Mouse (Mus musculus) embryonic stem cell, embryonic (primary cell): ENCODE results near the gene Cep295.
"Not testable (repeated sequence)": the region's sequence is repeated elsewhere in the genome, so short reads cannot be mapped to it uniquely, and the experiment has no call there.

Experiments
- CTCF ChIA-PET, 4 experiments: fragments of 300-600 bp in 2 of 4; fragments of 350-600 bp in 2 of 4; sonication (Branson Sonifier 250); formaldehyde crosslinking; loops; one replicate each; lab custom pipeline; 2022; ENCODE audit warnings: inconsistent platforms in 2 of 4; lab: Charles Lee
- POLR2A ChIA-PET, 4 experiments: fragments of 300-600 bp in 2 of 4; fragments of 350-600 bp in 2 of 4; sonication (Branson Sonifier 250); formaldehyde crosslinking; loops; one replicate each; lab custom pipeline; 2022; ENCODE audit warnings: antibody characterized with exemption in 4 of 4, inconsistent platforms in 1 of 4; lab: Charles Lee

Gene Cep295

GRCm38 (mm10) chr9:15357484-15358275, at the start of gene Cep295:
Gene Cep295, minus strand, starts transcription at chr9:15357788.
- CTCF ChIA-PET = interaction anchor here in 2 of 4 experiments (0.6 to 1.0 kb wide), 8 partner anchors 8 to 1167 kb away, joined by 3 to 12 read pairs (median 3); no protein-coding TSS in a partner anchor
- POLR2A ChIA-PET = interaction anchor here (0.6 to 2.0 kb wide), 66 partner anchors 8 to 1531 kb away, joined by 3 to 50 read pairs (median 4); partner anchors contain the start of genes 4931406C07Rik (in 3 of the 4), Med17 (in 3 of the 4), Taf1d (in 3 of the 4) and Cep57 (in 1 of the 4)

- ChIA-PET CTCF (interaction anchor here in 1 of 4 experiments (0.7 kb wide), 1 partner anchor 863 kb away, joined by 3 read pairs; no protein-coding TSS in a partner anchor), POLR2A (interaction anchor here in 1 of 4 experiments (0.8 kb wide), 1 partner anchor 40 kb away, joined by 3 read pairs; the partner anchor contains the start of gene Cep295)
Measured at GRCm38 (mm10) chr9:15397591-15397990, 40.0 kb upstream of the Cep295 start.

DNA sequence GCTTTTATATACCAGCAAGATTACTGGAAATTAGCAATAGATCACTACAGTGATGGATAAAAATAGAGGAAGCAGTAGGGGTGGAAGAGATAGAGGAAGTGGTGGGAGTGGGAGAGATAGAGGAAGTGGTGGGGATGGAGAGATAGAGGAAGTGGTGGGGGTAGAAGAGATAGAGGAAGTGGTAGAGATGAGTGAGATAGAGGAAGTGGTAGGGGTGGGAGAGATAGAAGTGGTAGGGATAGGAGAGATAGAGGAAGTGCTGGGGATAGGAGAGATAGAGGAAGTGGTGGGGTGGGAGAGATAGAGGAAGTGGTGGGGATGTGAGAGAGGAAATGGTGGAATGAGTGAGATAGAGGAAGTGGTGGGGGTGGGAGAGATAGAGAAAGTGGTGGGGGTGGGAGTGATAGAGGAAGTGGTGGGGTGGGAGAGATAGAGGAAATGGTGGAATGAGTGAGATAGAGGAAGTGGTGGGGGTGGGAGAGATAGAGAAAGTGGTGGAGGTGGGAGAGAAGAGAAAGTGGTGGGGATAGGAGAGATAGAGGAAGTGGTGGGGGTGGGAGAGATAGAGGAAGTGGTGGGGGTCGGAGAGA, 37.9 kb upstream of the Cep295 start:
- POLR2A ChIA-PET = no interaction called here
- CTCF ChIA-PET = interaction anchor here in 1 of 4 experiments (0.6 kb wide), 1 partner anchor 367 kb away, joined by 3 read pairs; no protein-coding TSS in a partner anchor

DNA sequence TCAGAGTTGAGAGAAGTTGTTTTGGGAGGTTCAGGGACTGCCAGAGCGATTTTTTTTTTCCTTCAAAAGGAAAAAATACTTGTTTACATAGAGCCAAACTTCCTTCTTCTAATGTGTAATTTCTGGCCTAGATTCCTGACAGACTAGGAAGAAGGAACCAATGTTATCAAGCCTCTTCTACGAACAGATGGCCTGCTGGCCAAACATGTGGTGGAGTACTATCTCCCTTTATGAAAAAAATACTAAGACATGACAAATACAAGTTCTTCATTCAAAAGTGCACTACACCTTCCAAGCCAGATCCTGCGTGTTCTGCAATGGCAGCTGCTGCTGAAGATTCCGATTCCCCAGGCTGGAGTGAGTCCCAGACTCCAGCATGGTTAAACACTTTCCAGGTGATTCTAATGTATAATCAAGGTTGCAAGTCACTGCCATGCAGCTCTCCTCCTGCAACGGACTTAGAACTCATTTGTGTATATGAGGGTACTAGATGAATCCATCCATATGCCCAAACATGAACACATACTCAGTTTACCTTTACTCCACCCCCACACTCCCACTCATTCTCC, 29.6 kb upstream of the Cep295 start:
- POLR2A ChIA-PET = interaction anchor here in 1 of 4 experiments (0.6 kb wide), 1 partner anchor 291 kb away, joined by 3 read pairs; no protein-coding TSS in a partner anchor
- CTCF ChIA-PET = no interaction called here

- ChIA-PET POLR2A (no interaction called here), CTCF (no interaction called here)
Measured at GRCm38 (mm10) chr9:15384266-15384665, 26.7 kb upstream of the Cep295 start.

DNA sequence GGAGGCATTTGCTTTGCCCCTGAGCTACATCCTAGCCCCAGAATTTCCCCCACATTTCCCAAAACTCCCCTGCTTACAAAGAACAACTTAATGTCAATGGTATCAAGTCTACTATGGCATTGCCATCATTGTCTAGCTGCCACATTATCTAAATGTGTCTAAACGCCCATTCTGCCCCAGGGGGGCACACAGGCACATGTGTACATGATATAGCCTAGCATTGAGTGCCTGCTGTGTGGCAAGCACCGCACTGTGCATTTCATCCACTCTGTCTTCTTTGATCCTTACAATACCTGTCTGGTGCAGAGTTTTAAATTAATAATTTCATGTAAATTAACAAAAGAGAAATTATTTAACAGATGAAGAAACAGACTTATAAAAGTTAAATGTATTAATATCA, 8.7 kb upstream of the Cep295 start:
- POLR2A ChIA-PET = interaction anchor here in 3 of 4 experiments (0.9 to 1.5 kb wide), 4 partner anchors 9 to 60 kb away, joined by 3 to 6 read pairs (median 4); partner anchors contain the start of genes Cep295 (in 3 of the 3), 4931406C07Rik (in 1 of the 3) and Taf1d (in 1 of the 3)

GRCm38 (mm10) chr9:15365856-15366255, 8.3 kb upstream of the Cep295 start:
- POLR2A ChIA-PET = interaction anchor here in 3 of 4 experiments (0.9 to 1.5 kb wide), 4 partner anchors 8 to 60 kb away, joined by 3 to 6 read pairs (median 4); partner anchors contain the start of genes Cep295 (in 3 of the 3), 4931406C07Rik (in 1 of the 3) and Taf1d (in 1 of the 3)

More for the DNA sequence above, 8.7 kb upstream of the Cep295 start:
- CTCF ChIA-PET = interaction anchor here in 3 of 4 experiments (0.5 to 1.3 kb wide), 7 partner anchors 9 to 514 kb away, joined by 3 to 7 read pairs (median 3); partner anchors contain the start of gene Cep295 (in 1 of the 3)

DNA sequence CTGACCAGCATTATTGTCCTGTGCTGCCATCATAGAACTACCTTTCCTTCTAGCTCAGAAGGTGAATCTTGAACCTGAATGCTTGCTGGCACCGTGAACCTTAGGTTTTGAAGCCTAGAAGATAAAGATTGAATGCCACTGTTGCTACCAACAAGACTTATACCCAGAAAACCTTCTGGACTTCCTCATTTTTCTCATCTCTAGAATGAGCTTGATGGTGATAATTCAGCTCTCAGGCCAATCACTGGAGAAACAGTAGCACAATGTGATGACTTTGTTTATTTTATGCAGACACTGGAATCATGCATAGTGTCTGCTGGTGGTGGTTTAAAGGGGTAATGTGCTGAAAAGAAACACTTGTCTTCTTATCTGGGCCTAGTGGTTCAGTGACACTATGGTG, 7.3 kb upstream of the Cep295 start:
- CTCF ChIA-PET = interaction anchor here in 1 of 4 experiments (0.6 kb wide), 1 partner anchor 854 kb away, joined by 3 read pairs; no protein-coding TSS in a partner anchor
- POLR2A ChIA-PET = interaction anchor here in 1 of 4 experiments (1.2 kb wide), 1 partner anchor 11 kb away, joined by 3 read pairs; no protein-coding TSS in a partner anchor

More at GRCm38 (mm10) chr9:15365856-15366255, 8.3 kb upstream of the Cep295 start:
- CTCF ChIA-PET = interaction anchor here in 3 of 4 experiments (0.5 to 1.3 kb wide), 7 partner anchors 8 to 514 kb away, joined by 3 to 7 read pairs (median 3); partner anchors contain the start of gene Cep295 (in 1 of the 3)

DNA sequence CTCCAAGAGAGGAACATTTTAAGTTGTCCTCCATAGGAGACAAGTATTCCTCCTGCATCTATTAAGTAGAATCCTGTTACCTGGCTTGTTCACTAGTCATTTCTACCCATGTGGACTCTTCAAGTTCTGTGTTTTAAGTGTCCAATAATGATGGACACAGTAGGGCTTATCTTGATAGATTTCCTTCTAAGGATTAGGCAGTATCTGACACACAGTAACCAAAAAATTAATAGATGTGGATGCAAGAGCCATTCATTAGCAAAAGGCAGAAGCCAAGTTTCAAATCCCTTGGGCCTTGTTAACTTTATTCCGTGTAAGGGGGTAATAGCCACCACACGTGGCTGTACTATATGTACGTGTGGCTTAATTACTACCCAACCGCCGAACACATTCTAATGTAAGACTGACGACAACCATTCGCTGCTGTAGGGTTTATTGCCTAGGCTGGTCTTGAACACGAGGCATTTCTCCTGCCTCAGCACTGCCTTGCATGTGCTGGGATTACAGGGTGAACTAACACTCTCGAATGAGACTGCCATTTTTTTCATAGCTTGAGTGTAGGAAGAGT, 588 bp downstream of the Cep295 start:
- POLR2A ChIA-PET = interaction anchor here (0.6 to 2.0 kb wide), 62 partner anchors 9 to 1530 kb away, joined by 3 to 50 read pairs (median 4); partner anchors contain the start of genes 4931406C07Rik (in 3 of the 4), Med17 (in 3 of the 4), Taf1d (in 3 of the 4) and Cep57 (in 1 of the 4)

DNA sequence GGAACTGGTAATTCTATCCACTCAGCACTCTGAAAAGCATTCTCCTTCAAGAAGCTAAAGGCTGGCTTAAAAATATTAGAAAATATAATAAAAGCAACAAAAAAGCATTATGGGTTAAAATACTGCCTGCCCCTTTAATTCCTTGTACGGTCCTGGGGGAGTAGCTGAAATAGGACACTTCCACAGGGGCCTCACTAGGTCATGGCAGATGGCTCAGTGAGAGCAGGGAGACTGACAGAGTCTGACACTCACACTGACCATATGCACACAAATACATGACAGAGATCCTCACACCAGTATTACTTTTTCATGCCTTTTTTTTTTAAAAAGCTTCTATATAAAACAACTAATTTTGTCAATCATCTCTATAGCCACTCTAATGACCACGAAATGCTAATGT, 7.7 kb downstream of the Cep295 start:
- CTCF ChIA-PET = interaction anchor here in 1 of 4 experiments (0.7 kb wide), 1 partner anchor 18 kb away, joined by 3 read pairs; no protein-coding TSS in a partner anchor

More for the DNA sequence above, 588 bp downstream of the Cep295 start:
- CTCF ChIA-PET = interaction anchor here in 2 of 4 experiments (0.6 to 1.0 kb wide), 6 partner anchors 9 to 1167 kb away, joined by 3 to 7 read pairs (median 3); no protein-coding TSS in a partner anchor

DNA sequence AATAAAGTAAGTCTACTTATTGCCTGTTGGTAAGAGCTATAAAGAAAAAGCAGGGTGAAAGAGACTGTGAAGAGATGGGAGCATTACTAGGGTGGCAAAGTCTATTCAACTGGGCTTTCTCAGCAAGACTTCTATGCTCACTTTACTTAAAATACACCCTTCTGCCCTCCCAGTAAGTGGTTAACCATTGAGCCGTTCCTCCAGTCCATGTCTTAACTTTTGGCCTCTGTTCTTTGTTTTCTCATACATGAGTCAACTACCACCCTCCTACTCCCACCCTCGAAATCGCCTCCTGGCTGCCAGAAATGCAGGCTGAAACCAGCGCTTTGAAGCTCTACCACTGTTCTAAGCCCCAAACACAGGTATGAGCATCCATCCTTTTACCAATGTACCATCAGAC, 19.8 kb downstream of the Cep295 start:
- CTCF ChIA-PET = no interaction called here
- POLR2A ChIA-PET = interaction anchor here in 2 of 4 experiments (0.6 to 5.8 kb wide), 5 partner anchors 20 to 185 kb away, joined by 3 to 47 read pairs (median 8); partner anchors contain the start of genes 4931406C07Rik (in 1 of the 2), Cep295 (in 1 of the 2) and Taf1d (in 1 of the 2)

More for the DNA sequence above, 7.7 kb downstream of the Cep295 start:
- POLR2A ChIA-PET = interaction anchor here (0.5 to 4.9 kb wide), 12 partner anchors 9 to 849 kb away, joined by 3 to 22 read pairs (median 4); partner anchors contain the start of genes 4931406C07Rik (in 1 of the 4), Cwc15 (in 1 of the 4), Kdm4d (in 1 of the 4) and Taf1d (in 1 of the 4)

DNA sequence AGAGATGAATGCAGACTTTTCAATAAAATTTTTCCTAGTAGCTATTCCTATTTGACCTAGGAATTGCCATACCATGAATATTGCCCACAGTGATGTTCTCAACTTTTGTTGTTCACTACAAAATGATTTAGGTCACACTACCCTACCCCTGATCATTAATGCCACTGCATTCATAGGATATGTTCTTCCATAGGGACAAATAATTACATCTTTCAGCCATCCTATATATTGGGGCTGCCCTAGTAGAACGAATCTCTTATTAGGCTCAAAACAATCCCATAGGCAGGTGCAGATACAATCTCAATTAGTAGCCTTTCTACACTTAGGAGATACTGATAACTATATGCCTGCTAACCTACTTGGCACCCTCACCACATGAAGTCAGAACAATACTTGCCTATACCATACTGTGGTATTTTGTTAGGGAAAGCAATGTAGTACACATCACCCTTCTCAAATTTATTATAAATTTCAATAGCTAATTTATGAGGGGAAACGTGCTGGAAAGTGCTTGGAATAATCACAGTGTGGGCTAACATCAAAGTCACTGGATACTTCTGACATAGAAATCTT, 39.3 kb downstream of the Cep295 start:
- ChIA-PET POLR2A (interaction anchor here (0.6 to 22.8 kb wide), 22 partner anchors 9 to 528 kb away, joined by 3 to 357 read pairs (median 8); partner anchors contain the start of genes Cep295 (in 4 of the 4), 4931406C07Rik (in 3 of the 4), Taf1d (in 3 of the 4) and Med17 (in 2 of the 4)), CTCF (interaction anchor here in 1 of 4 experiments (0.5 kb wide), 1 partner anchor 387 kb away, joined by 4 read pairs; no protein-coding TSS in a partner anchor)

- ChIA-PET POLR2A (interaction anchor here (0.5 to 22.8 kb wide), 31 partner anchors 9 to 1506 kb away, joined by 3 to 357 read pairs (median 4); partner anchors contain the start of genes Cep295 (in 4 of the 4), 4931406C07Rik (in 3 of the 4), Taf1d (in 3 of the 4) and Med17 (in 2 of the 4)), CTCF (interaction anchor here in 1 of 4 experiments (0.5 kb wide), 1 partner anchor 388 kb away, joined by 4 read pairs; no protein-coding TSS in a partner anchor)
Measured at GRCm38 (mm10) chr9:15317223-15318169, 40.1 kb downstream of the Cep295 start.

DNA sequence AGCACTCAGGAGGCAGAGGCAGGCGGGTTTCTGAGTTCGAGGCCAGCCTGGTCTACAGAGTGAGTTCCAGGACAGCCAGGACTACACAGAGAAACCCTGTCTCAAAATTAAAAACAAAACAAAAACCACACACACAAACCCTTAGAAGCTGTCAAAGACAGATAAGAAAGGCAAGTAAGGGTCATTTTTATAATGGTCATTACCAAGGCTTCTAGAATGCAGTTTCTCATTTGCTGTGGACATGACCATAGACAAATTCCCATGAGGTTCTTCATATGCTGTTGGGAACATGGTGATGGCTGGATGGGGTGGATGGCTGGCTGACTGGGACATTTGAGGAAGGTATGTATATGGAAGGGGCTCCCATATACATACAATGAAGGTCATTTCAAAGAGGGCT, 41.3 kb downstream of the Cep295 start:
- POLR2A ChIA-PET = interaction anchor here in 3 of 4 experiments (1.0 to 22.8 kb wide), 10 partner anchors 9 to 63 kb away, joined by 3 to 357 read pairs (median 8); partner anchors contain the start of genes 4931406C07Rik (in 3 of the 3), Taf1d (in 3 of the 3) and Cep295 (in 2 of the 3)
- CTCF ChIA-PET = not testable (repeated sequence)

GRCm38 (mm10) chr9:15314619-15315018, 43.0 kb downstream of the Cep295 start:
- ChIA-PET POLR2A (interaction anchor here in 3 of 4 experiments (0.6 to 22.8 kb wide), 11 partner anchors 9 to 48 kb away, joined by 3 to 357 read pairs (median 4); partner anchors contain the start of genes 4931406C07Rik (in 3 of the 3) and Taf1d (in 3 of the 3)), CTCF (no interaction called here)
